Mouse (Mus musculus) spleen, embryonic (tissue): ENCODE results near the gene Akap2.

Experiments
- CTCF ChIA-PET: fragments of 350-600 bp; sonication (Branson Sonifier 250); formaldehyde crosslinking; loops from one replicate; lab custom pipeline; 2022; lab: Charles Lee

Gene Akap2

DNA sequence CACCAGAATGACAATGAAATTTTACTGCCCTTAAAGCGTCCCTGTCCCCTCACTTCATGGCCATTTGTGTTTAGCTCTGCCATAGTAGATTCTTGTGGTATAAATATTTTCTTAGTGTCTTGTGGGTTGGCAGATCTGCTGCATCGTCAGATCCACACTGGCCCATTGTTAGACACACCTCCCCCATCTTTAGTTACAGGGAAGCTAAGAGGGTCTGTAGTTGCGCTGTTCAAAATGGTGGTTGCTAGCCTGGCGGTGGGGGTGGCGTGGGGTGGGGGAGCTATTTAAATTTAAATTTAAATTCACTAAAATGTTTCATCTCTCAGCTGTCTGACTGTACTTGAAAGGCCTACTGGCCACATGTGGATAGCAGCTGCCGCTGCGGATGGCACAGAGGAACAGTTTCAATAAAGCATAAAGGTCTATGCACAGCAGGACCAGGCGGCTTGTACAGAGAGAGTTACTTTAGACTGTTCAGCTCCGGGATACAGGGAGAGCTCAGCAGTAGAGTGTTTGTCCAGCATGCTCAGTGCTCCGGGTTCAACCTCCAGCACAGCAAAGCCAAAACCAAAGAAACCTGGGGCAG, 174.6 kb downstream of the Akap2 start:
- CTCF ChIA-PET, result no interaction called here

DNA sequence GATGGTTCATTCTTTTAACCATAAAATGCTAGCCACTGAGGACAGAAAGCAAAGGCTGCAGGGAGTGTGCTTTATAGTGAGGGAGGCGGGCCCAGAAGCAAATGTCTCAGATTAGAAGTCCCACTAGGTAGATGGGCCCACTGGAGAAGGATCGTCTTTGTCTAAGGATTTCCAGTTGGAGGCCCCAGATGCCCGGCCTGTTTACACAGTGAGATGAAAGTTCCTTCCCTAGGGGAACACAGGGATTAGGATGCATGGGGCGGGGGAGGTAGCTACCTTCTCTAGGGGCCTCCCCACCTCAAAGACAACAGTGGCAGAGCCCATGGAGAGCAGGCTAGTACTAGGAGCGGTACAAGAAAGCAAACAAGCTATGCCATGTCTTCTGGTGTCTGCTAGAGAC, 177.7 kb downstream of the Akap2 start:
- CTCF ChIA-PET, result no interaction called here

DNA sequence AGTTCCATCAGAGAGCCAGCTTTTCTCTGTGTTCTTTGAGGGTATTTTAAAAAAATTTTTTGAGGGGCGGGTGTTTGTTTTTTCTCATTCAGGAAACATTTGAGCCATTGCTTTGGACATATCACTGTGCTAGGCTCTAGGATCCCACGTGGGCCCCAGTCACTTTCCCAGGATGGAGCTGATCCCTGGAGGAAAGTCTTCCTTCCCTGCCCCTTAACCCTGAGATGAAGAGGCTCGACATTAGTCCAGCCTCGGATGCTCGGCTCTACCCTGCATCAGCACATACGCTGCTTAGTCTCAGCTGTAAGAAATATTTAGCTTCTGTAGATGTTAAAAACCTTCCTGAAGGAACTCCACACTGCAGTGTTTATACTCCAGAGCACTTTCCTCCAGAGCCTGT, 178.4 kb downstream of the Akap2 start:
- CTCF ChIA-PET, result no interaction called here

DNA sequence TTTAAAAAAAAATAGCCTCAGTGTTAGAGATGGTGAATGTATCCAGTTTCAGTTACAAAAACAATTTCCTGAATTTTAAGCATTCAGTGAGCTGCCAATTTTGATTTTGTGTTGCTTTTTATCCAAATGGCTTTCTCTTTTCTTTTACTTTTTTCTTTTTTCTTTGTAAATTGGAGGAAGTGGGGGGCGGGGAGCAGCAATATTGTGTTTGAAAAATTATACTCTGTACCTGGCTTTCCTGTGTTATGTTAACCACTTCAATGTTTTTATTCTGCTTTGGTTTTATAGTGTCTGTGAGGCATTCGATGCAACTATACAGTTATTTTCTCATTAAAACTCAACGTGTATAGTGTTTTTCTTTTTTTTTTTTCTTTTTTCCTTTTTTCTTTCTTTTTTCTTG, 179.2 kb downstream of the Akap2 start:
- CTCF ChIA-PET, result no interaction called here

DNA sequence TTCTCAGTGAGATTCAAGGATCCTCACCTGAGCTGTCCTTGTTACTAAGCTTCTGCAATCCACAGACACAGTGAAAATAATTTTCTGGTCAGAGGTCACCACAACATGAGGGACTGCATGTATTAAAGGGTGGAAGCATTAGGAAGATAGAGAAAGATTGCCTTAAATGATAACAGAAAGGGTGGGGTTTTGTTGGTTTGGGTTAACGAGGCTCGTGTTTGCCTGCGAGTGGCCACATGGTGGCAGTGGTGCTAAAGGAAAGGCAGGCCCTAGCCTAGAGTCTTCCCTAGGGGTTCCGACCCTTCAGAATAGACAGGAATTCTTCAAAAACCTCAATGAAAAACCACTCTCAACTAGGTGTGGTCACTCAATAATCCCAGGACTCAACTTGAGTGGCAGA, 183.8 kb downstream of the Akap2 start:
- CTCF ChIA-PET, result interaction anchor here (0.6 kb wide), 2 partner anchors 14 to 19 kb away, joined by 3 to 4 read pairs; no protein-coding TSS in a partner anchor

DNA sequence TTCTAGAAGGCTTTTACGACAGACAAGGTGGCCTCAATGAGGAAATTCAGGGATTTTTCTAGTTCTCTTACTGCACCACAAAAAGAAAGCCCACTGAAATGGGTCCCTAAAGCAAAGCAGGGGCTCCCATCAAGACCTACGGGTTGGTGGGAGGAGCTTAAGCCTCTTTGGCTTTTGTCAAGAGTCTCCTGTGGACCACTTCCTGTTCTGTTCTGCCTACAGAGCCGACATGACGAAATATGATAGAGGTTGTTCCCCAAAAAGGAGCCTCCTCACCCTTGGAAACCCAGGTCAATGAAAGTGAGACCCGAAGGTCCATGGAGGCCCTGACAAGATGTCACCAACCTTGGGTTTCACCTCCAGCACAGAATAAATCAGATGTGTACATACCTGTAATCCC, 185.2 kb downstream of the Akap2 start:
- CTCF ChIA-PET, result interaction anchor here (0.5 to 0.9 kb wide), 4 partner anchors 11 to 234 kb away, joined by 3 read pairs; no protein-coding TSS in a partner anchor

DNA sequence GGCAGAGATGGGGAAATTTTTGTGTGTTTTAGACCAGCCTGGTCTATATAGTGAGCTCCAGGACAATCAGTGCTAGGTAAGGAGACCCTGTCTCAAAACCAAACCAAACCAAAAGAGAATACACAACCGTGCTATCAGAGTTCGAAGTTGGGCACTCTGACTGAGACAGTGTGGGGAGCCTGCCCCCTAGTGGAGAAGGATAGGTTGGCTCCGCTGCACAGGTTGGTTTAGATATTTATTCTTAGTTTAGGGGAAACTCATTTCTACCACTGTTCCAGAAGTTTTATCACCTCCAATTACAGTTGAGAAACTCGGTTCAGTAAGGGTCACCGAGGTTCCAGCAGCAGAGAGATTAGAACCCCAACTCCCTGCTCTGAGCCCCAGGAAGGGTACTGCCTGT, 186.8 kb downstream of the Akap2 start:
- CTCF ChIA-PET, result no interaction called here

DNA sequence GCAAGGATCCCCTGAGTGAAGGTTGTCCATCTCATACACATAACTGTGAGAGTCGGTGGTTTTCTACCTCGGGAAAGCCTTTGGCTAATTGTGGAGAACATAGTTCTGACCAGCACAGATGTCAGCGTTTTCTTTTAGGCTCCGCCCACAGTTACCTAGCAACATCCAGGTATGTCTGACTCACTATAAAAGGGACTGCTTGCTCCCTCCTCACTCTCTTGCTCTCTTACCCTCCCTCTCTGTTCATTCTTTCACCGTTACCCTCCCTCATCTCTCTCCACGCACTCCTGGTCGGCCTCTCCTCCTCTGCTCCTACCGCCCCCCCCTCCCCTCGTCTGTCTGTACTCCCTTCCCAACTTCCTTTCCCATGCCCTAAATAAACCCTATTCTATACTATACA, 187.2 kb downstream of the Akap2 start:
- CTCF ChIA-PET, result interaction anchor here (1.0 kb wide), 1 partner anchor 234 kb away, joined by 3 read pairs; no protein-coding TSS in a partner anchor

DNA sequence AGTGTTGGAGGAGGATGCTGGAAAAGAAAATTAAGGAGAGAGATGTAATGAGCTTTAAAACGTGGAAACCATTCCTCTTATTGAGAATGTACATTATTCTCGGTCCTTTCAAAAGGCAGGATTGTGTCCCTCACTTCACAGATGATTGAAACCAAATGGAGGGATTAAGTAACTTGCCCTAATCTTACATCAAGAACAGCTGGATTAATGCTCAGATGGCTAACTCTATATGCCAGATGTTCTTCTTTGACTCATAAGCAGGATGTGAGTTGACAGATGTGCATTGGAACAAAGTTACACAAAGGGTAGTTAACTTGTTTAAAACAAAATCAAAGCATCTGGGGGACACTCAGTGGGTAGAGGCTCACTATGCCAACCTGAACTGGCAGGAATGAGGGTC, 189.3 kb downstream of the Akap2 start:
- CTCF ChIA-PET, result no interaction called here

DNA sequence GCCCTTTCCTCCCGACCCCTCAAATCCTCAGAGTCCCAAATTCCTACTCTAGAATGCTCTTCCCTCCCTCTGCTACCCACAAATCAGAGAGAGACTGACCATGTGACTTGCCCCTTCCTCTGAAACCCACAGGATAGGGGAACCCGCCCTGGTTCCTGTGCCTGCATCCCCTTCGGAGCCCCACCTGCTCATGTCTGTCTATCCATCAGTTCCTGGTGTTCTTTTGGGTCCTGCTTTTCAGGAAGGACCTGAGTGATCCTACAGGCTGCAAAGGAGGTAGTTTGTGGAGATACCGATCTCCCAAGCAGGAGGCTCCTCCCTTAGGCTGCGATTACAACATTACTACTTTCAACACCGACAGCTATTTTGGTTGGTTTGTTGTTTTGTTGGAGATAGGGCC, 191.4 kb downstream of the Akap2 start:
- CTCF ChIA-PET, result interaction anchor here (0.6 kb wide), 1 partner anchor 67 kb away, joined by 7 read pairs; no protein-coding TSS in a partner anchor

DNA sequence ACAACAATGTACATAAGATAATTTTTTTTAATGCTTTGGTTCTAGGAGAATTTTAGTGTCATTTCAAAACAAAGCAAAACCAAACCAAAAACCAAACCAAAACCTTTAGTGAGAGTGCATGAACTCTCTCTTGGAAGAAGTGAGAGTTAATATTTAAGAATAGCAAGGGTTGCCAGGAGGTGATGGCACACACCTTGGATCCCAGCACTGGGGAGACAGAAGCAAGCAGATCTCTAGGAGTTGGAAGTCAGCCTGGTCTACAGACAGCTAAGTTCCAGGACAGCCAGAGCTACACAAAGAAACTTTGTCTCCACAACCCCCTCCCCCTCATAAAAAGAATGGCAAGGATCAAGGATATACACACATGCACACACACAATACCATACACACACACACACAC, 195.6 kb downstream of the Akap2 start:
- CTCF ChIA-PET, result interaction anchor here (0.6 kb wide), 2 partner anchors 49 to 871 kb away, joined by 3 to 5 read pairs; no protein-coding TSS in a partner anchor

DNA sequence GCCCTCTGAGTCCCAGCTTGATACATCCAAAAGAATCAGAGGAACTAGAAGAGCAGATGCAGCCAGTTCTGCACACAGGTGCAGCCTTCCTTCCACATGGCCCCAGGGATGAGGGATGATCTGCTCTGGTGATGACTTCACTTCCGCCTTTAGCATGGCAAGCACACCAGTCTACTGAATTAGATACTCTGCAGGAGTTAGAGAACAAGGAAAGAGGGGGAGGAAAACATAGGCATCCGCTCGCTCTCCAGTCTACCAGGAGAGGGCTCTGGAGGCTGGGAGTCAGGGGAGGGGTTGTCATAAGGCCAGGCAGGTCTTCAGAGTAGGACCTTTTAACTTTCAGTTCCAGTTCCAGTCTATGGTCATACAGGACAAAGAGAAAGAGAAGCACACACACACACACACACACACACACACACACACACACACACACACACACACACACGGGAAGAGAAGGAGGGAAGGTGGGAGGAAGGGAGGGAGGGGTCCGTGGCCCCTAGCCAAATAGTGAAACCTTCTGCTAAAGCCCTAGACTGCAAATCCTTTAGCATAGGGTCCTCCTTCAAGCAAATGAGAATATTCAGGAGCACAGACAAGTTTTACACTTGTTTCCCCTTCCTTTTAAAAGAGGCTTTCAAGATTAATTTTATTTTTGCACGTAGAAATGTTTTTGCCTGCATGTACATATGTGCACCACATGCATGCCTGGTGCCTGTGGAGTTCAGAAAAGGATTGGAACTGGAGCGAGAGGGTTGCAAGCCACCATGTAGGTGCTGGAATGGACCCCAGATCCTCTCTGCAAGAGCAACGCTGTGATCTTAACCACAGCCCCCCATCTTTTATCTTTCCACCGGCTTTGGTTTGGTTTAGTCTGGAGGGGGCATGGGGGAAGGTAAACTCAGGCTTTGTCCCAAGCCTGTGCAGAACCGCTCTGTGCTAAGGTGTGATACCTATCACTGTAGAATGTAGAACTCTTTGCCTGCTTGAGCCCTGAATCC, 197.0 kb downstream of the Akap2 start:
- CTCF ChIA-PET, result interaction anchor here (0.5 kb wide), 1 partner anchor 12 kb away, joined by 3 read pairs; no protein-coding TSS in a partner anchor

DNA sequence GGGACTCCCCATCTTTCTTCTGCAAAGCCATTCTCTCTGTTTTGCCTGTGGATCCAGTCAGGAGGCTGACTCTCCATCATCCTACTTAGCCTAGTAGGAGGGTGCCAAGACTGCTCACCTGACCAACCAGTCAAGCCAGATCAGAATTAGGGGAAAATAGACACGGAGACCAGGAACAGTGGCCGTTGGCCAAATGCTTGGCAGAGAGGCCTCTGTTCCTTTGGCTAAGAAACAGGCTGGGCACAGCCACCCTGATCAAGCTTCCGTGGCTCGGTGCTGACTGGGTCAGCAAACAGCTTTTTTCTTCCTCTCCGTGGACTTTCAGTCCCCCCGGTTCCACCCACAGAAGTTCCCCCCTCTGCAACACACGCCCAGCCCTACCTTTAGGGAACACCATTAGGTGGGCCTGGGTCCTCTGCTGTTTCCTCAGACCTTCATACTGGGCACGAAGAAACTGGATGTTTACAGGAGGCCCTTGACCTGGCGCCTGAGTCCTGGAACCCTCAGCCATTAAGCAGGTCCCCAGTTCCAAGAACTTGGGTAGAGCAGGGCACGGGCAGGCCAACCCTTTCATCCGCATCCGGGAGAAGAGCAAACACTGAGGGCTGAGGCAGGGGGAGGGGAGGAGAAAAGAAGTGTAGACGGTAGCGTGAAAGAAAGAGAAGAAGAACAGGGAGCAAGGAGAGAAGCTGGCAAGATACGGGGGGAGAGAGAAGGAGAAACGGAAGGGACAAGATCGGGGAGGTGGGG, 197.9 kb downstream of the Akap2 start:
- CTCF ChIA-PET, result no interaction called here

DNA sequence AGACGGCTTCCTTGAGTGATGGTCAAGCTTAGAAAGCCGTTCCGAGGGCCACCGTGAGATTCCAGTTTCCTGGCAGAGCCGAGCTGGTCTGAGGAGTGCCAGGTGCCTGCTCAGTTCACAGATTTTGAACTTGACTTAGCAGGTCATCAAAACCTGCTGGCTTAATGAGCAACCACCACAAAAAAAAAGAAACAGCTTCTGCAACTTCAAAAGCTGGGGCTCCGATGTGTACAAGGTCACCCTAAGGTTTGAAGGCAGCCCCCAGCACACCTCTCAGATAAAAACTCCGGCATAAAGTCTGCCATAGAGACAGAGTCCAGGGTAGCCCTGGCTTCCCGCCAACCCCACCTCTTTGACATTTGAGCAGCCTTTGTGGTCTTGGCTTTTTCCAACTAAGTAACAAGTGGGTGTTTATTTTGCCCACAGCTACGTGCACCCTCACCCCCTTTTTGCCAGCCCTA, 198.8 kb downstream of the Akap2 start, which contains the start of gene D630039A03Rik:
D630039A03Rik (minus strand) TSS at position 97 of the 461 bp plus-strand sequence.
- CTCF ChIA-PET, result no interaction called here

DNA sequence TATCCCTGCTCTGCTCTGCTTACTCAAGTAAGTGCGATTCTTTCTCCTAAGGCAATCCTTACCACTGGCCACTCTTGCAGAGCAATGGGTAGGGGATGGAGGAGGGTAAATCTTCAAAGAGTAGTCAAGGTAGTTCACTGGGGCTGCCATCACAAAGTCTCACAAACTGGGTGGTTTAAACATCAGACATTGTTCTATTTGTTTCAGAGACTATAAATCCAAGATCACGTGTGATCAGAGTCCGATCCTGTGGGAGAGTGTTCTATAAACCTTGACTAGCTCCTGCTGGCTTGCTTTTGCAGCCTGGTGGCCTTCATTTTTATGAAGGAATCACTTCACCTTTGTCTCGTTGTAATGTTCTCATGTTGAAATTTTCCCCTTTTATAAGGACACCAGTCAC, 199.3 kb downstream of the Akap2 start:
- CTCF ChIA-PET, result no interaction called here

DNA sequence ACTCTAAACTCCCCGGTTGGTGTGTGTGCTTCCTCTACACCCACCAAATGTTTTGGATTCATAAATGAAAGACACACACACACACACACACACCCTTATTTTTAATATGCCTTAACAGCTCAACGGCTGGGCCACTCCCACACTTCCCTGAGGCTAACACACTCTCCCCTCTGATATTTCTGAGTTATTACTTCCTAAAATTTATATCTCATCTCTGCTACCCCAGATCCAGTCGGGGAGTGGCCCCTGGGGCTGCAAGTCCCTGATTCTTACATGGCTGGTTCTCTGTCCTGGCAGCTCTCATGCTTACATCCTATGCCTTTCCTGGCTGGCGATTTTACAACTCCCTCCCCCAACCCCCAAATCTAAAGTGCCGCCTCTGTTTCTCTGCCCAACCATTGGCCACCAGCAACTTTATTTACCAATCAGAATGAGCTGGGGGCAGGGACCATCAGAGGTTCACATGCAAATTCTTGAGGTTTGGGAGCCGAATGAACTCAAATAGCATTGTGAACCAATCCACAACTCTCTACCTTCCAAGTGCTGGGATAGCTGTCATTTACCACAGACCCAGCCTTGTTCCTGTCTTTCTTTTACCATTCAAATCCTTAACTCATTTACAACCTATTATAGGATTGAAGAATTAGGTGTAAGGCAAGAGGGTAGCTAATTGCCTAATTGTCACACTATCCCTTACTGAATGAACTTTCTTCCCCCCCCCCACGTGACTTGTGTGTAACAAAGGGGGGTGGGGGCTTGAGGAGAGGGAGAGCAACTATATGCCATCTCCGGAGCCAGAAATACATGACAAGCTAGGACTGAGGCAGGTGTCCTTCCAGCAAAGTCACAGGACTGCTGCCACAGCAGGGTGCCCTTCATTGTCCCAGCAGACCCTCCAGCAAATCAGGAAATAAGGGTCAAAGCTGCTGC, 202.3 kb downstream of the Akap2 start:
- CTCF ChIA-PET, result interaction anchor here (0.6 kb wide), 1 partner anchor 317 kb away, joined by 3 read pairs; no protein-coding TSS in a partner anchor

DNA sequence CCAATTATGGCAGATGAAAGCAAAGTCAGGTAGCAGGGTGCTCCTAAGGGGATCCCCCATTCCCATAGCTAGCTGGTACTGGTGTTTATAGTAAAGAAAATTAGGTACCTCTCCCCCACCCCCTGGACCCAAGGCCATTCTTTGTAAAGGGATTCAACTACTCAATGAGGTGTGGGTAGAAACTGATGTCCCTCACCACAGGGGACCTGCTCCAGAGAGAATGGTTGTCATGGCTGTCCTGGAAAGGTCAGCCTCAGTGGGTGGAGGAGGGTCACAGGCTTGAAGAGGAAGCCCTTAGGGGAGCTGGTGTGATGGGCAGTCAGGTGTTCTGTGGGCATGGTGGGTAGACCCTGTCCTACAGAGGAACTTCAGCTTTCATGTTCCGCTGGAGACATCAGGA, 203.1 kb downstream of the Akap2 start:
- CTCF ChIA-PET, result interaction anchor here (0.6 kb wide), 1 partner anchor 318 kb away, joined by 3 read pairs; no protein-coding TSS in a partner anchor

DNA sequence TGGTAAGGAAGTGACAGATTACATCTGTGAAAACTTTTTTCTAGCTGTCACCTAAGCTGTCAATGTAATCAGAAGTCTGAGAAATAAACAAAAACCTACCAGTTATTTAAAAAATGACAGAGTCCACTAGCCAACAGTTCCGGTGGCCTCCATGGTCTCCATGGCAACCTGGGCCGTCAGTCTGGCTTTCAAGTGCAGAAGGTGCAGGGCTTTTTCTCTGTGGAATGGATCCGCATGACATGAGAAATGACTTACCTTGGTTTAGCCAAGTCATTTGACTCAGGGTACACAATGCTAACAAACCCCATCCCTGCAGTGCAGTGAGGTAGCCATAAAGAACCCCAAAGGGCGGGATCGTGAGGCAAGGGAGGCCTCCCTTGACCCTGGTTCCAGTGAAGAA, 204.7 kb downstream of the Akap2 start:
- CTCF ChIA-PET, result no interaction called here

DNA sequence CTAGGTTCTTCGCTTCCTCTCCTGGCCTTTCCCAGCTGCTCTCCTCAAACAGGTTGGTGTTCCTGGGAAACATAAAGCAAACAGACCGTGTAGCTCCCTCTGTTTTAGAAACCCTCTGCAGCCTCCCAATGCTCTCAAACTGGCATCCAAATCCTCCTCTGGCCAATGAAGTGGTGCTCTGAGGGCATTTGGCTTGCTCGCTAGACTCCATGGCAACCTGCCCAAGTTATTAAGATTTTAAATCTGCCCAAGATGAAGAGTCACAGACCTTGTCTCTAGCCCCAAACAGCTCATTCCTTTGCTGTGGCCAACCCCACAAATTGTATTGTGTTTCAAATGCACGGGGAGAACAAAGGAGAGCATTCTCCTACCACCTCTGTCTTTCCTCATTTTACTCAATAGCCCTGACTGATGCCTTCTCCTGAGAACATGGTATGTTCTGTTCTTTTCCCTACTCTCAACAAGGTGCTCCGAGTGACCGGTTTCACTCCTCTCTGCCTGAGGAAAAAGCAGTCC, 207.2 kb downstream of the Akap2 start:
- CTCF ChIA-PET, result no interaction called here
